ENCODE assay signal across 8 mouse cellular contexts in the genomic region with DNA sequence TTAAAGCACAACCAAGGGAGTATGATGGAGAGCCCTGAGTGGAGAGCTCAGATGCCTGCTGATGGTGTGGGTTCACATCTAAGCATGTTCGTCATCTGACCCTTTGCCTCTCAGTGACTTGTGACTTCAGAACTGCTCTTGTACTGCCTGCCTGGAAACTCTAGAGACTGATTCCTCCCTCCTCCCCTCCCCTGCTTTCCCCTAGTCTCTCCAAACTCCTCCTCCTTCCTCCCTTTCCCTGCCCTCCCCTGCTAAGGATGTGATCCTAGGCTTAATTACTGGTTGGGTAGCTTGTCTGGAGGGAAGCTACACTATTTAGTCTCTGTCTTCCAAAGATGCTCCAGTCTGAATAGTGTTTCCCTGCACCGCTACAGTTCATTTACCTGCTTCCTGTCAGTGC. TPM values are rescaled to one million over a fixed set of nuclear protein-coding genes. Genes with fewer than 3 reads are reported as not detected.
DNase-seq lines count a peak whose midpoint lies in the region; ATAC-seq and TF ChIP-seq lines count a peak whose summit lies in the region.
"Not testable (repeated sequence)": the region's sequence is repeated elsewhere in the genome, so short reads cannot be mapped to it uniquely, and the experiment has no call there.

No protein-coding gene starts in this region.

- not testable (repeated sequence) for H3K4me3 ChIP-seq in forebrain, embryonic 16.5 days (replicated peaks; ENCODE audit: low read length); hindbrain, embryonic 14.5 days (replicated peaks; ENCODE audit: low read length); intestine, embryonic 15.5 days (replicated peaks); kidney, embryonic 16.5 days (ENCODE audit: low read length); limb, embryonic 14.5 days (replicated peaks; ENCODE audit: low read length); neural tube, embryonic 13.5 days; stomach, embryonic 14.5 days (ENCODE audit: low read depth, low read length)

- peak; percentile 22 for DNase-seq in brain, adult 2 months (ENCODE audit: low read depth, low spot score)
- not testable (repeated sequence) for DNase-seq in hindbrain, embryonic 14.5 days (ENCODE audit: low spot score); limb, embryonic 14.5 days (ENCODE audit: low spot score)

- ATAC-seq in forebrain, embryonic 16.5 days = peak; percentile 66
- ATAC-seq in hindbrain, embryonic 14.5 days (ENCODE audit: low FRiP score) = peak; percentile 40; the same call in 1 of the 2 replicates
- ATAC-seq in intestine, embryonic 15.5 days = peak; percentile 17; the same call in 1 of the 2 replicates
- peak; percentile 51; the same call in 1 of the 2 replicates for ATAC-seq in kidney, embryonic 16.5 days (ENCODE audit: low FRiP score, low TSS enrichment)
- peak; percentile 23; the same call in 1 of the 2 replicates for ATAC-seq in limb, embryonic 14.5 days (ENCODE audit: low FRiP score, low read depth)
- peak; percentile 40 for ATAC-seq in neural tube, embryonic 13.5 days (ENCODE audit: low read depth)
- peak; percentile 28; the same call in 1 of the 2 replicates for ATAC-seq in stomach, embryonic 14.5 days (ENCODE audit: insufficient number of reproducible peaks, insufficient read depth, low FRiP score, low read depth)

- not testable (repeated sequence) for H3K9me3 ChIP-seq in forebrain, embryonic 16.5 days (ENCODE audit: control insufficient read depth, low read length); hindbrain, embryonic 14.5 days (ENCODE audit: control insufficient read depth, low read length); intestine, embryonic 15.5 days; kidney, embryonic 16.5 days (ENCODE audit: low read length); limb, embryonic 14.5 days (ENCODE audit: control insufficient read depth, low read length); neural tube, embryonic 13.5 days; stomach, embryonic 14.5 days (ENCODE audit: control insufficient read depth, low read depth, low read length)

- not testable (repeated sequence) for H3K27ac ChIP-seq in forebrain, embryonic 16.5 days (ENCODE audit: low read length); hindbrain, embryonic 14.5 days; intestine, embryonic 15.5 days; kidney, embryonic 16.5 days (ENCODE audit: low read length); limb, embryonic 14.5 days (replicated peaks; ENCODE audit: low read depth, low read length); neural tube, embryonic 13.5 days (replicated peaks); stomach, embryonic 14.5 days (ENCODE audit: low read length)

- TF ChIP-seq POLR2A in limb, embryonic 14.5 days (IDR thresholded peaks at IDR 0.05; ENCODE audit: borderline replicate concordance, extremely low read depth, insufficient read depth, insufficient read length) = not testable (repeated sequence)

- H3K36me3 ChIP-seq in forebrain, embryonic 16.5 days (ENCODE audit: control insufficient read depth, insufficient read depth); hindbrain, embryonic 14.5 days (replicated peaks; ENCODE audit: control insufficient read depth, insufficient read depth); intestine, embryonic 15.5 days; kidney, embryonic 16.5 days (ENCODE audit: insufficient read depth, low read length); limb, embryonic 14.5 days (ENCODE audit: control insufficient read depth, insufficient read depth, low read length); neural tube, embryonic 13.5 days; stomach, embryonic 14.5 days (ENCODE audit: control insufficient read depth, insufficient read depth, low read length): not testable (repeated sequence)

- not testable (repeated sequence) for H3K9ac ChIP-seq in forebrain, embryonic 16.5 days (replicated peaks; ENCODE audit: low read depth, low read length); hindbrain, embryonic 14.5 days; intestine, embryonic 15.5 days; kidney, embryonic 16.5 days (replicated peaks; ENCODE audit: low read length); limb, embryonic 14.5 days (ENCODE audit: low read depth, low read length, severe bottlenecking); neural tube, embryonic 13.5 days; stomach, embryonic 14.5 days (replicated peaks; ENCODE audit: low read depth, low read length)

- not testable (repeated sequence) for H3K27me3 ChIP-seq in forebrain, embryonic 16.5 days (replicated peaks; ENCODE audit: control insufficient read depth, insufficient read depth, low read length); hindbrain, embryonic 14.5 days (ENCODE audit: control insufficient read depth, insufficient read depth, low read length); intestine, embryonic 15.5 days (replicated peaks); kidney, embryonic 16.5 days (ENCODE audit: insufficient read depth, low read length); limb, embryonic 14.5 days (ENCODE audit: control insufficient read depth, insufficient read depth, low read length); neural tube, embryonic 13.5 days; stomach, embryonic 14.5 days (ENCODE audit: control insufficient read depth, insufficient read depth, low read length)

- WGBS in forebrain, embryonic 16.5 days = 83% methylated on average over 2 of the region's 2 CpGs
- WGBS in hindbrain, embryonic 14.5 days = 85% methylated on average over 2 of the region's 2 CpGs
- WGBS in intestine, embryonic 15.5 days = 71% methylated on average over 2 of the region's 2 CpGs
- 43% methylated on average over 2 of the region's 2 CpGs for WGBS in kidney, embryonic 16.5 days
- 63% methylated on average over 1 of the region's 2 CpGs for WGBS in limb, embryonic 14.5 days
- 76% methylated on average over 2 of the region's 2 CpGs for WGBS in neural tube, embryonic 13.5 days
- WGBS in stomach, embryonic 14.5 days = 71% methylated on average over 2 of the region's 2 CpGs

- H3K4me1 ChIP-seq in forebrain, embryonic 16.5 days (replicated peaks; ENCODE audit: control insufficient read depth, insufficient read depth, low read length); hindbrain, embryonic 14.5 days (replicated peaks; ENCODE audit: control insufficient read depth, insufficient read depth, low read length); intestine, embryonic 15.5 days (replicated peaks); kidney, embryonic 16.5 days (ENCODE audit: insufficient read depth, low read length); stomach, embryonic 14.5 days (ENCODE audit: control insufficient read depth, insufficient read depth, low read length): not testable (repeated sequence)
- H3K4me1 ChIP-seq in limb, embryonic 14.5 days (ENCODE audit: control insufficient read depth, insufficient read depth, low read length) = peaks cover 15% of the 10 kb centered on the region
- peaks cover 34% of the 10 kb centered on the region for H3K4me1 ChIP-seq in neural tube, embryonic 13.5 days (replicated peaks)

- not testable (repeated sequence) for H3K4me2 ChIP-seq in forebrain, embryonic 16.5 days (ENCODE audit: low read length); hindbrain, embryonic 14.5 days (replicated peaks); intestine, embryonic 15.5 days (replicated peaks); kidney, embryonic 16.5 days (replicated peaks; ENCODE audit: low read depth, low read length); limb, embryonic 14.5 days (replicated peaks; ENCODE audit: low read depth, low read length, severe bottlenecking); neural tube, embryonic 13.5 days; stomach, embryonic 14.5 days (replicated peaks; ENCODE audit: low read depth, low read length)

RNA-seq across cellular contexts. Expression of a gene that starts 44.6 kb away (rescaled TPM):
- 79.4 and 98.0 TPM in 2 replicates for polyA plus RNA-seq in forebrain, embryonic 16.5 days (2015; fragmentation: Nextera tagmentation; extraction: Ambion mirVana)
- 74.5 and 81.5 TPM in 2 replicates for polyA plus RNA-seq in hindbrain, embryonic 14.5 days (2014; fragmentation: Nextera tagmentation; extraction: Ambion mirVana)
- 45.8 and 54.0 TPM in 2 replicates for polyA plus RNA-seq in intestine, embryonic 15.5 days (2015; fragmentation: Nextera tagmentation; extraction: Ambion mirVana)
- polyA plus RNA-seq in kidney, embryonic 16.5 days (2015; fragmentation: Nextera tagmentation; extraction: Ambion mirVana) = 68.3 and 68.8 TPM in 2 replicates
- 47.8 and 53.5 TPM in 2 replicates for polyA plus RNA-seq in limb, embryonic 14.5 days (2012; rRNA removed)
- polyA plus RNA-seq in limb, embryonic 14.5 days (2014; fragmentation: Nextera tagmentation; extraction: Ambion mirVana) = 107 and 113 TPM in 2 replicates
- 79.3 TPM in 2 replicates for polyA plus RNA-seq in neural tube, embryonic 13.5 days (2015; fragmentation: Nextera tagmentation; extraction: Ambion mirVana)
- 107 and 108 TPM in 2 replicates for polyA plus RNA-seq in stomach, embryonic 14.5 days (2014; fragmentation: Nextera tagmentation; extraction: Ambion mirVana)
